Mouse (Mus musculus) CD4-positive naive resting alpha-beta T cell, adult 76 days (primary cell): ENCODE data around the gene Olfr803. TPM values are rescaled to one million over a fixed set of nuclear protein-coding genes. Genes with fewer than 3 reads are reported as not detected.

ENCODE experiments used
- total RNA-seq: library from RNA; stranded (reverse); gene quantifications from one replicate; pipeline ENCODE4 v1.2.4, GENCODE M21; 2023

Olfr803 gene
- not detected for total RNA-seq

DNA sequence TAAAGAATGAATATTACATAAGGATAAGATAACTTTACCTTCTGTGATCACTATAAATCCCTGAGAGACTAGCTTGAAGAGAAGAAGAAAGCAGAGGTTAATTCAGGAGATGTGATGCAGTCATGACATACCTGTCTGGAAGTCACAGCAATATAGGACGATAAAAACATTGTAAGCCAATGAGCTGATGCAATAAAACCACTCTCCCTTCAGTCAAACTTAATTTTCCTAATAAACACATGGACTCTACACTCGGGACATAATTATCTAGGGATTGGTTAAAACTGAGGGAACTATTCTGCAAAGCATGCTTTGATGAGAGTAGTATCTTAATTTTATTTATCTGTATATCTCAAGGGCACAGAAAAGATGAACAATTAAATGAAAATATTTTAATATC is at the start of gene Olfr803:
Gene Olfr803 (minus strand): TSS at position 101 of the 400 bp plus-strand sequence.

GRCm38 (mm10) chr10:129741821-129742220 is 47.7 kb upstream of the Olfr803 start, which contains the start of gene Olfr806:
TSS of gene Olfr806 (minus strand) at chr10:129741921.

GRCm38 (mm10) chr10:129729275-129729674 is 35.2 kb upstream of the Olfr803 start, which contains the start of gene Olfr805:
TSS of gene Olfr805 (minus strand) at chr10:129729375.

DNA sequence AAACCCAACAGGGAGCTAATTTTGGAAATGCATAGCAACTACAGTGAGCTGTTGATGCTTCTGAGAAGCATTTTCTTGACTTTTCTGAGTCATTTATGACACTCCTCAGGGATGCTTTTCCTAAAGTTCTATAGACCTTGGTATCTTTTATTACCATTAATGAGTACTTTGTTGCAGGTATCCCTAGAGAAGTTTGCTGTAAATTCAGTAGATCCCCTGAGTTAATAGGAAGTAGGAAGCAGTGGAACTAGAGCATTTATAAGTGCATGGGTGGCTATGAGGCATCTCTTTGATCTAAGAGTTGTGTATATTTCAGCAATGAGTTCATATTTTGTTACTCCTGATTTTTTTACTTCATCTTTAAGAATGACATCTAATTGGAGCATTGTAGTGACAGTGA is 8.8 kb upstream of the Olfr803 start, which contains the start of gene Olfr804:
Gene Olfr804 (plus strand): TSS at position 301 of the 400 bp plus-strand sequence.

DNA sequence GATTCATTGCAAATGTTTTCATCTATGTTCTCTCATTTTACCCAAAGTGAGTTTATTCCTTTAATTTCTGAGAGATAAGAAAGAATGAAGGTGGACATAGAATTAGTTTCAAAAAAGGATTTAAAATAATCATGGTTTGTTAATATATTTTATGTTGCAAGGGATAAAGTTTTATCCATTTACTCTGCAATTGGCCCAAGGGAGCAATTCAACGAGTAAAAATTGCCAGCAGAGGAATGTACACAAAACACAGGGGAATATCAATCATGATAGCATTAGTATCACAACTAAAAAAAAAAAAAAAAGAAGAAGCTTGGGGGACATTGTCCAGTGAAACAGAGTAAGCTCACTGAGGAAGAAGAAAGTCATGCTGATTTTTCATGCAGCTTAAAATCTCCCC is 6.0 kb downstream of the Olfr803 start, which contains the start of gene Olfr802:
Gene Olfr802 (minus strand): TSS at position 101 of the 400 bp plus-strand sequence.

DNA sequence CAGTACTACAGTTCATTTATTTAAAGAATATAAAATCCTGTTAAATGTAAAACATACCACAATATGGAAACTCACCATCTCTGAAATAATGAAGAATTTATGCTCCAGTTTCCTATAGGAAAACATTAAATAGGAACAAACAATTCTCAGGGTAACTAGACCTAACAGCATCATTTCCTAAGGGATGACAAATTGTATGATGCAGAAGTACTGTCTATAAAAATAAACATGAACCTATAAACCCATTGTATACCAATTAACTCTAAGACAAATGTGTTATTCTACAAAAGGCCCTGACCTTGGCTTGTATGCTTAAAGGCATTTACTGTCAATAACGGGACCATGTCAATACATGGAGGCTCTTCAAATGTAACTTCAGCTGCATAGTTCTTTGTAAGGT is 20.3 kb downstream of the Olfr803 start, which contains the start of gene Olfr801:
Gene Olfr801 (minus strand): TSS at position 101 of the 400 bp plus-strand sequence.

DNA sequence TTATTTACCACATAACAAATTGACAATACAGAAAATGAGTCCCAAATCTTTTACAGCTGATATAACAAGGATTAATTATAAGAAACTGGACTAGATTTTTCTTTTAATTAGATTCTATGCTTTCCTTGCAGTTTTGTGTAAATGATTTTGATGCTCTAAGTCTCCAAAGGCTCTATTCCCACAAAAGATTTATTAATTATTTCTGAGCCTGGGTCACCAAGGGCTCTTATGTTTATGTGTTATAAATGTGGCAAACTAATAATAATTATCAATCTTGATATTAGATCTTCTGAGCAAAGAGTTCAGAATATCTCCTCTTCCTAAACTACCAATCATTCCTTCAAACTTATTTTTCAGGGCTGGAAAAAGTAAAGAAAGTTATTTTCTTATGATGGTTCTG is 36.7 kb downstream of the Olfr803 start, which contains the start of gene Olfr800:
Gene Olfr800 (plus strand): TSS at position 301 of the 400 bp plus-strand sequence.

Other genes starting within 250 kb of the Olfr803 start
- gene Olfr787, start 232.4 kb downstream of the Olfr803 start, total RNA-seq: not detected
- gene Olfr788, start 223.3 kb downstream of the Olfr803 start, total RNA-seq: not detected
- gene Olfr789, start 209.5 kb downstream of the Olfr803 start, total RNA-seq: not detected
- not detected for gene Olfr790, start 195.8 kb downstream of the Olfr803 start, total RNA-seq
- not detected for gene Olfr791, start 172.5 kb downstream of the Olfr803 start, total RNA-seq
- not detected for gene Olfr792, start 155.1 kb downstream of the Olfr803 start, total RNA-seq
- not detected for gene Olfr794, start 126.6 kb downstream of the Olfr803 start, total RNA-seq
- gene Olfr796, start 81.7 kb downstream of the Olfr803 start, total RNA-seq: not detected
- not detected for gene Olfr798, start 66.4 kb downstream of the Olfr803 start, total RNA-seq
- gene Olfr799, start 56.8 kb downstream of the Olfr803 start, total RNA-seq: not detected
- gene Olfr800, start 36.6 kb downstream of the Olfr803 start, total RNA-seq: not detected
- not detected for gene Olfr801, start 20.4 kb downstream of the Olfr803 start, total RNA-seq
- gene Olfr802, start 6.1 kb downstream of the Olfr803 start, total RNA-seq: not detected
- gene Olfr804, start 8.9 kb upstream of the Olfr803 start, total RNA-seq: not detected
- gene Olfr805, start 35.1 kb upstream of the Olfr803 start, total RNA-seq: not detected
- not detected for gene Olfr806, start 47.6 kb upstream of the Olfr803 start, total RNA-seq
- not detected for gene Olfr807, start 63.5 kb upstream of the Olfr803 start, total RNA-seq
- not detected for gene Olfr808, start 71.2 kb upstream of the Olfr803 start, total RNA-seq
- not detected for gene Olfr809, start 80.4 kb upstream of the Olfr803 start, total RNA-seq
- gene Olfr810, start 100.6 kb upstream of the Olfr803 start, total RNA-seq: not detected
- not detected for gene Olfr811, start 110.1 kb upstream of the Olfr803 start, total RNA-seq
- not detected for gene Olfr812, start 151.8 kb upstream of the Olfr803 start, total RNA-seq
- not detected for gene Olfr813, start 161.1 kb upstream of the Olfr803 start, total RNA-seq
- gene Olfr814, start 185.6 kb upstream of the Olfr803 start, total RNA-seq: not detected
- gene Olfr815, start 211.6 kb upstream of the Olfr803 start, total RNA-seq: not detected
- gene Olfr816, start 221.3 kb upstream of the Olfr803 start, total RNA-seq: not detected